ENCODE assay signal across 14 mouse cellular contexts in the genomic region with DNA sequence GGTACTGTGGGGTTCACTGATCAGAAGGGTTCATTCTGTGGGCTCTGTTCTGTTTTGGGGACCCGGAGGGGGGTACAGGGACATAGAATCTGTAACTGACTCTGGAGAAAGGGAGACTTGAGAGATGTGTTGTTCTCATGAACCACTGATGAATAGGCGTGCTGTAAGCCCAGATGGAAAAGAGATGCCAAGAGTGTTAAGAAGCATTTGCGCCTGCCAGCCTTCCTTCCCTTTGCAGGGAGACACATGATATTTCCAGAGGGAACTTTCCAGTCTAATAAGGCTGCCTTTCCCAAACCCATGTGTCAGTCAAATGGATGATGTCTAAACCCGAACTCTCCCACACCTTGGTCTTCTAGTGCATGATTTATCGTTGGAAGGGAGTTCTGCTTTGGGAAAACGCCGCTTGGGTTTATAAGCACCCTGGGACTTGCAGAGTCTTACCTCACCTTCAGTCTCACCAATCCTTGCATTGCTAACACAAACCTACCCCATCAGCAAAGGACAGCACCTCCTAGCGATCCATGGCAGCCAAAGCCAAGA. TPM values are rescaled to one million over a fixed set of nuclear protein-coding genes. Genes with fewer than 3 reads are reported as not detected.
DNase-seq lines count a peak whose midpoint lies in the region; ATAC-seq and TF ChIP-seq lines count a peak whose summit lies in the region.
"Had no signal": no experiment of that assay in that cellular context is flagged by ENCODE, and none has a peak within 500 bp of the region (broad histone marks: within the 10 kb centered on the region; RNA-seq: fewer than 3 reads in every experiment).

No protein-coding gene starts in this region.

- H3K4me3 ChIP-seq in hindbrain, embryonic 12.5 days = no peak overlapping the region
- no peak overlapping the region for H3K4me3 ChIP-seq in hindbrain, embryonic 13.5 days
- H3K4me3 ChIP-seq in embryonic facial prominence, embryonic 15.5 days (replicated peaks) = no peak overlapping the region
- no peak overlapping the region for H3K4me3 ChIP-seq in stomach, postnatal 0 days (ENCODE audit: low read depth, low read length)
- H3K4me3 ChIP-seq: kidney, embryonic 15.5 days had no signal

- intact Hi-C loops in gastrocnemius, postnatal 14 days (cut with DNase I; ENCODE audit: low total_unique reads) = no loop called here

- TF ChIP-seq EP300 in stomach, postnatal 0 days (optimal IDR thresholded peaks at IDR 0.05) = no peak

- H3K9me3 ChIP-seq in hindbrain, embryonic 12.5 days (replicated peaks) = no peaks in the 10 kb centered on the region
- no peaks in the 10 kb centered on the region for H3K9me3 ChIP-seq in hindbrain, embryonic 13.5 days
- H3K9me3 ChIP-seq in embryonic facial prominence, embryonic 15.5 days (replicated peaks) = no peaks in the 10 kb centered on the region
- H3K9me3 ChIP-seq in stomach, postnatal 0 days (ENCODE audit: control insufficient read depth, low read length) = no peaks in the 10 kb centered on the region
- H3K9me3 ChIP-seq: kidney, embryonic 15.5 days had no signal

- DNase-seq in gastrocnemius, postnatal 14 days = peak; percentile 24
- DNase-seq in gastrocnemius, postnatal 10 days = no peak
- DNase-seq in stomach, postnatal 0 days (ENCODE audit: low spot score) = no peak
- DNase-seq in kidney, postnatal 25 days = no peak
- DNase-seq: cerebellum, adult 9-11 months; liver; right cerebral cortex, postnatal 14 days; thymus, postnatal 25 days had no signal

- no peaks in the 10 kb centered on the region for H3K27me3 ChIP-seq in hindbrain, embryonic 12.5 days
- no peaks in the 10 kb centered on the region for H3K27me3 ChIP-seq in hindbrain, embryonic 13.5 days
- H3K27me3 ChIP-seq in embryonic facial prominence, embryonic 15.5 days = no peaks in the 10 kb centered on the region
- H3K27me3 ChIP-seq in stomach, postnatal 0 days (ENCODE audit: control insufficient read depth, insufficient read depth, low read length) = no peaks in the 10 kb centered on the region
- H3K27me3 ChIP-seq: kidney, embryonic 15.5 days had no signal

- 0 out of 2 replicates have a peak overlapping the region, but pooled peaks have one; percentile 40 for H3K27ac ChIP-seq in hindbrain, embryonic 12.5 days
- H3K27ac ChIP-seq in hindbrain, embryonic 13.5 days = no peak overlapping the region
- H3K27ac ChIP-seq in embryonic facial prominence, embryonic 15.5 days (replicated peaks) = peak overlapping the region; percentile 94
- H3K27ac ChIP-seq in stomach, postnatal 0 days (replicated peaks) = 0 out of 2 replicates have a peak overlapping the region, but pooled peaks have one; percentile 24

- 74% methylated on average over 8 of the region's 8 CpGs for WGBS in hindbrain, embryonic 12.5 days
- 85% methylated on average over 8 of the region's 8 CpGs for WGBS in hindbrain, embryonic 13.5 days
- WGBS in embryonic facial prominence, embryonic 15.5 days = 60% methylated on average over 8 of the region's 8 CpGs
- WGBS in stomach, postnatal 0 days = 79% methylated on average over 8 of the region's 8 CpGs

- H3K9ac ChIP-seq in hindbrain, embryonic 12.5 days = no peak overlapping the region
- H3K9ac ChIP-seq in hindbrain, embryonic 13.5 days = no peak overlapping the region
- no peak overlapping the region for H3K9ac ChIP-seq in embryonic facial prominence, embryonic 15.5 days
- H3K9ac ChIP-seq in stomach, postnatal 0 days (ENCODE audit: low read length) = no peak overlapping the region
- H3K9ac ChIP-seq: kidney, embryonic 15.5 days had no signal

- H3K36me3 ChIP-seq in hindbrain, embryonic 12.5 days = no peaks in the 10 kb centered on the region
- H3K36me3 ChIP-seq in hindbrain, embryonic 13.5 days = no peaks in the 10 kb centered on the region
- H3K36me3 ChIP-seq in embryonic facial prominence, embryonic 15.5 days = no peaks in the 10 kb centered on the region
- H3K36me3 ChIP-seq in stomach, postnatal 0 days (ENCODE audit: control insufficient read depth, insufficient read depth, low read length) = no peaks in the 10 kb centered on the region
- H3K36me3 ChIP-seq: kidney, embryonic 15.5 days had no signal

- TF ChIP-seq CTCF in stomach, postnatal 0 days (IDR thresholded peaks at IDR 0.05; ENCODE audit: low read depth) = no peak

- no peak for ATAC-seq in hindbrain, embryonic 12.5 days (ENCODE audit: low FRiP score)
- ATAC-seq in hindbrain, embryonic 13.5 days (ENCODE audit: low FRiP score) = no peak
- ATAC-seq in embryonic facial prominence, embryonic 15.5 days (ENCODE audit: insufficient number of reproducible peaks, low FRiP score, low TSS enrichment, low read depth) = no peak
- ATAC-seq in stomach, postnatal 0 days (ENCODE audit: low FRiP score, low TSS enrichment) = no peak
- ATAC-seq: CD4-positive, CD25-positive, alpha-beta regulatory T cell, adult 4 months; hindbrain, postnatal 0 days had no signal

- H3K4me2 ChIP-seq in hindbrain, embryonic 12.5 days (replicated peaks) = no peak overlapping the region
- no peak overlapping the region for H3K4me2 ChIP-seq in hindbrain, embryonic 13.5 days
- H3K4me2 ChIP-seq in embryonic facial prominence, embryonic 15.5 days (replicated peaks) = no peak overlapping the region
- H3K4me2 ChIP-seq in stomach, postnatal 0 days (replicated peaks; ENCODE audit: low read depth) = no peak overlapping the region
- H3K4me2 ChIP-seq: kidney, embryonic 15.5 days had no signal

- H3K4me1 ChIP-seq in hindbrain, embryonic 12.5 days = peaks cover 3% of the 10 kb centered on the region; the same call in 1 of the 2 replicates
- peaks cover 12% of the 10 kb centered on the region for H3K4me1 ChIP-seq in hindbrain, embryonic 13.5 days (replicated peaks)
- peaks cover 37% of the 10 kb centered on the region for H3K4me1 ChIP-seq in embryonic facial prominence, embryonic 15.5 days
- no peaks in the 10 kb centered on the region for H3K4me1 ChIP-seq in stomach, postnatal 0 days (replicated peaks; ENCODE audit: control insufficient read depth, insufficient read depth)

RNA-seq across cellular contexts. Expression of gene Fstl1, which starts 46.3 kb away (rescaled TPM):
- total RNA-seq in gastrocnemius, postnatal 14 days (2021) = 100 to 1,000 TPM; 209 to 290 TPM
- 100 to 1,000 TPM; 329 to 424 TPM for total RNA-seq in gastrocnemius, postnatal 10 days (2021)
- polyA plus RNA-seq in hindbrain, embryonic 12.5 days (2016; fragmentation: Nextera tagmentation; extraction: Ambion mirVana) = 328 and 345 TPM in 2 replicates
- 126 and 133 TPM in 2 replicates for polyA plus RNA-seq in hindbrain, embryonic 13.5 days (2015; fragmentation: Nextera tagmentation; extraction: Ambion mirVana)
- 725 and 741 TPM in 2 replicates for polyA plus RNA-seq in embryonic facial prominence, embryonic 15.5 days (2015; fragmentation: Nextera tagmentation; extraction: Ambion mirVana)
- 238 and 254 TPM in 2 replicates for polyA plus RNA-seq in stomach, postnatal 0 days (2015; fragmentation: Nextera tagmentation; extraction: Ambion mirVana)
